Mouse (Mus musculus) limb, embryonic 10.5 days (tissue): ENCODE data around the gene Fam3c. TPM values are rescaled to one million over a fixed set of nuclear protein-coding genes. Genes with fewer than 3 reads are reported as not detected.

ENCODE experiments used
- DNase-seq: peaks from one replicate; pipeline ENCODE4 v3.0.0-alpha.2; 2017; ENCODE audit warnings: low spot score
- H3K27ac ChIP-seq: fragments of 300-500 bp; sonication (generic); 2 replicates; pipeline ENCODE4 v1.5.1; 2016; ENCODE audit warnings: mild to moderate bottlenecking
- H3K27me3 ChIP-seq: fragments of 300-500 bp; sonication (generic); 2 replicates; pipeline ENCODE4 v1.6.1; 2016; ENCODE audit warnings: low read depth, mild to moderate bottlenecking; ENCODE audit not compliant: poor library complexity, severe bottlenecking
- H3K36me3 ChIP-seq: fragments of 300-500 bp; sonication (generic); 2 replicates; pipeline ENCODE4 v1.6.1; 2016; ENCODE audit warnings: mild to moderate bottlenecking, moderate library complexity
- H3K4me1 ChIP-seq: fragments of 300-500 bp; sonication (generic); 2 replicates; pipeline ENCODE4 v1.6.1; 2016
- H3K4me3 ChIP-seq: fragments of 300-500 bp; sonication (generic); 2 replicates; pipeline ENCODE4 v1.5.1; 2016; ENCODE audit warnings: mild to moderate bottlenecking, moderate library complexity
- H3K9me3 ChIP-seq: fragments of 300-500 bp; sonication (generic); replicated peaks from 2 replicates; pipeline ENCODE4 v1.6.1; 2016; ENCODE audit warnings: mild to moderate bottlenecking
- WGBS: fragments of 180-500 bp; shearing (Covaris S2); methylation state at CpG from one replicate; pipeline ENCODE4 v1.1.7; 2016; 5-methylcytosine and 5-hydroxymethylcytosine counted together
- polyA plus RNA-seq: library from polyadenylated mRNA; unstranded; fragments of >200 nt; fragmentation: Nextera tagmentation; extraction: Ambion mirVana; gene quantifications from 2 replicates; pipeline ENCODE4 v1.2.1, GENCODE M21; 2016

The Fam3c gene
- polyA plus RNA-seq, 1 experiment from 2014 or later = 28.8 TPM

DNA sequence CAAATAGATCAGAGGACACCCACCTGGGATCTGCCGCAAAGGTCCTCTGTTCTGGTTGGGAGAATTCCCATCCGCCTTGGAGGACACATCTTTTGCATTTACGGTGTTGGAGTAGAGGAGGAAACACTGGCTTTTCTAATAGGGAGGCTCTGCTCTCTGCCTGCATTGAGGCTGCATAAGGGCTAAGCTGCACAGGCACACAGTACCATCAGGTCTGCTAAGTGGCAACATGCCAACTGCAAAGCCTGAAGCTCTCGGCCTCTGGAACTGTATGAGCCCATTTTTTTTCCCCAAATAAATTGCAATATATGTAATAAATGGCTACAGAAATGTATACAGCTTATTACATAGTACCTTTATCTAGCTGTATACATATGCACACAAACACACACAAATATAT is 7.9 kb downstream of the Fam3c start:
- Histone ChIP-seq H3K36me3 (no peaks in the 10 kb centered on the region), H3K4me3 (no peak overlapping the region), H3K9me3 (no peaks in the 10 kb centered on the region), H3K4me1 (peaks cover 16% of the 10 kb centered on the region), H3K27ac (no peak overlapping the region), H3K27me3 (no peaks in the 10 kb centered on the region)
- DNase-seq = no peak
- 88% methylated on average over 4 of the region's 4 CpGs for WGBS

DNA sequence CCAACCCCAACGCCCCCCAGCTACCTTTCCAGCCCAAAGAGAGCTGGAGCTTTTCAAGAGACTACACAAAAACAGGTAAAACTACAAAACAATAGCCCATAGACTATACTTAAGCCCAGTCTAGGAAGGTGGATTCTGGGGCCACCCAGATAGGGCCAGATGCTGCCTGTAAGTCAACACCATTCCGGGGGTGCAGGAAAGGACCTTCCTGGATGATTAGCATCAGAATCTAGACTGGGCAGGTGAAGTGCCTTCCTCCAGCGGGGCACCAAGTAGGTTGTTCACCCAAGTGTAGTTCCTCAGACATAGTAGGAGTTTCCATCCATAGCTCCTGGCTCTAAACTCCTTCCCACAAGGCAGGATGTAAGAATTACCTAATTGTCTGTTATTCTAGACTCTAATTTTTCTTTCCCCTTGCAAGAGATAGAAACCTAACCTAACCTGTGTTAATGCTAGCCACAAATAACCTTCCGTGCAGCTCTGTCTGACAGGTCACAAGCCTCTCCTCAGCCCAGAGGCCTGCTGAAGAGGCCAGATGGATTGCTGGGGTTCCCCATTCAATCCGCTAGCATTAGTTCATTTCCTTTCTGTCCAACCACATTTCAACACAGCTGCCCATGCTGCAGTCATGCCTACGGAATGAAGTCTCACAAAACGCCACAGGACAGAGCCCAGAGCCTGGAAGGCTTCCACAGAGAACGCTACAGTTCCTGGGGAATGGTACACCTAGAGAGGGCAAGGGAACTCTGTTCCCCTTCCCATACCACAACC is 8.7 kb downstream of the Fam3c start:
- peaks cover 16% of the 10 kb centered on the region for H3K4me1 ChIP-seq
- H3K4me3 ChIP-seq = no peak overlapping the region
- no peak overlapping the region for H3K27ac ChIP-seq
- 77% methylated on average over 8 of the region's 8 CpGs for WGBS
- DNase-seq = no peak
- no peaks in the 10 kb centered on the region for H3K9me3 ChIP-seq
- no peaks in the 10 kb centered on the region for H3K27me3 ChIP-seq
- no peaks in the 10 kb centered on the region for H3K36me3 ChIP-seq

DNA sequence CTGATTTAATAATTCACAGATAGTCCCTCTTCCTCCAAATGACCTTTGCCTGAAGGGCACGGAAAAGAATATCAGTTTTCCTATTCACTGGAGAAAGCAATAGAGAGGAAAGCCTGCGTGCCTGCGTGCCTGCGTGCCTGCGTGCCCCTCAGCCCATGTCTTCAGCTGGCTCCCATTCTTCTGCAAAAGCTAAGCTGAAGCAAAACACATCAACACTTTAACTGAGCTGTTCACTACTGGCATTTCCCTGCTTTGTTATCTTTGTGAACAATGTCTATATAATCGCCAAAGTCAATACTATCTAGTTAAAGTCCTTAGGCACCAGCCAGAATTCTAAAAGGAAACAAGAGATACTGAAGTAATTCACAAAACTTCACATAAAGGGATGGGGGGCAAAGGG is 11.6 kb downstream of the Fam3c start:
- 83% methylated on average over 6 of the region's 6 CpGs for WGBS
- no peak for DNase-seq
- H3K4me3 ChIP-seq = no peak overlapping the region
- no peaks in the 10 kb centered on the region for H3K27me3 ChIP-seq
- no peak overlapping the region for H3K27ac ChIP-seq
- H3K4me1 ChIP-seq = peaks cover 16% of the 10 kb centered on the region
- peaks cover 13% of the 10 kb centered on the region; the same call in 1 of the 2 replicates for H3K36me3 ChIP-seq
- H3K9me3 ChIP-seq = no peaks in the 10 kb centered on the region

DNA sequence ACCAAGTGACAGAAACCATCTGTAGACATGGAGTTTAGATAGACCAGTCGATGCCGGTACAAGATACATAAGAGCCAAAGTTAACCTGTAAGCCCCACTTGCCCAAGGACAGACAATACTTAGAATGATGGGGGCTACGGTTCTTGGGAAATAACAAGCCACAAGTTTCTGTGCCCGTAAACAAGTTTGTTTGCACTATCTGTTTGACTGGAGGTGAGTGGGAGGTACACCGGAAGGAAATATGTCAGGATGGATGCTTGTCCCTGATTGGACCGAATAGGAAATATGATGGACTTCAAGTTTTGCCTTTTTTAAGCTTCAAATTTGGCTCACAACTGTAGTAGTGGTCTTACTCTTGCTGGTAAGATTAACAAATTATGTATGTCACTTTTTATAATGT is 12.3 kb downstream of the Fam3c start:
- DNase-seq = no peak
- H3K27ac ChIP-seq = no peak overlapping the region
- WGBS = 93% methylated on average over 6 of the region's 6 CpGs
- peaks cover 16% of the 10 kb centered on the region for H3K4me1 ChIP-seq
- no peaks in the 10 kb centered on the region for H3K27me3 ChIP-seq
- peaks cover 19% of the 10 kb centered on the region for H3K36me3 ChIP-seq
- no peaks in the 10 kb centered on the region for H3K9me3 ChIP-seq
- H3K4me3 ChIP-seq = no peak overlapping the region

DNA sequence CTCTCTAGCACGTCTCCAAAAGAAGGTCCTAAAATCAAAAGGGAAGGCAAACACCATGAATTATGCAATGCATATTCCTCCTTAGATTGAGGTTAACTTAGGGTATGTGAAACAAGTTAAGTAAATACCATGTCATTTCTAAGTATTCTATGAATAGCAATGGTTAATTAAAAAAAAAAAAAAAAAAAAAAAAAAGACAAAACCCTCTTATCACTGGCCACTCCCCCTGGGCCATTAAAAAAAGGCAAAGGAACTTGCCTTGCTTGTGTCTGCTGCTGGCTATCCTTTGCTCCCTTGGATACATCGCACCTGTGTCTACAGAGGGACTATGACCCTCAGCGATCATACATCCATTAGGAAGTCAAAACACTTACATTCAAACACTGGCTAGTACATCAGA is 12.8 kb downstream of the Fam3c start:
- Histone ChIP-seq H3K4me3 (no peak overlapping the region), H3K9me3 (no peaks in the 10 kb centered on the region), H3K4me1 (peaks cover 16% of the 10 kb centered on the region), H3K27me3 (no peaks in the 10 kb centered on the region), H3K27ac (no peak overlapping the region), H3K36me3 (peaks cover 22% of the 10 kb centered on the region)
- DNase-seq = no peak
- 97% methylated on average over 3 of the region's 3 CpGs for WGBS

DNA sequence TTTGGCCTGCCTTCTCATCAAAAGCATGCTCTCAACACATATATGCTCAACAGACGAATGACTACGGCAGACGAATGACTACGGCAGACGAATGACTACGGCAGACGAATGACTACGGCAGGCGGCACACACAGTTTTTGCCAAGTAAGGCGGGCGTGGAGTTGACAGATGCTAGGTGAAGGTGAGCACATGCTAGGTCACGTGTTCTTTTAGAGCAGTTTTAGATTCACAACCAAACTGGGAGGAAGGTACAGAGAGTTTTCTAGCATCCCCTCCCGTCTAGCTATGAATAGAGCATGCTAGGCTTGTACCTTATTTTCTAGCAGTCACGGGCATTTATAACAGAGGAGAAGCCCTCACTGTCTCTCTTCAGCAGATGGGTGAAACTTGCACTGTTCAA is 15.3 kb downstream of the Fam3c start:
- H3K27me3 ChIP-seq = no peaks in the 10 kb centered on the region
- H3K36me3 ChIP-seq = peaks cover 29% of the 10 kb centered on the region
- no peak overlapping the region for H3K27ac ChIP-seq
- no peaks in the 10 kb centered on the region for H3K4me1 ChIP-seq
- 93% methylated on average over 14 of the region's 14 CpGs for WGBS
- no peaks in the 10 kb centered on the region for H3K9me3 ChIP-seq
- DNase-seq = no peak
- H3K4me3 ChIP-seq = no peak overlapping the region

DNA sequence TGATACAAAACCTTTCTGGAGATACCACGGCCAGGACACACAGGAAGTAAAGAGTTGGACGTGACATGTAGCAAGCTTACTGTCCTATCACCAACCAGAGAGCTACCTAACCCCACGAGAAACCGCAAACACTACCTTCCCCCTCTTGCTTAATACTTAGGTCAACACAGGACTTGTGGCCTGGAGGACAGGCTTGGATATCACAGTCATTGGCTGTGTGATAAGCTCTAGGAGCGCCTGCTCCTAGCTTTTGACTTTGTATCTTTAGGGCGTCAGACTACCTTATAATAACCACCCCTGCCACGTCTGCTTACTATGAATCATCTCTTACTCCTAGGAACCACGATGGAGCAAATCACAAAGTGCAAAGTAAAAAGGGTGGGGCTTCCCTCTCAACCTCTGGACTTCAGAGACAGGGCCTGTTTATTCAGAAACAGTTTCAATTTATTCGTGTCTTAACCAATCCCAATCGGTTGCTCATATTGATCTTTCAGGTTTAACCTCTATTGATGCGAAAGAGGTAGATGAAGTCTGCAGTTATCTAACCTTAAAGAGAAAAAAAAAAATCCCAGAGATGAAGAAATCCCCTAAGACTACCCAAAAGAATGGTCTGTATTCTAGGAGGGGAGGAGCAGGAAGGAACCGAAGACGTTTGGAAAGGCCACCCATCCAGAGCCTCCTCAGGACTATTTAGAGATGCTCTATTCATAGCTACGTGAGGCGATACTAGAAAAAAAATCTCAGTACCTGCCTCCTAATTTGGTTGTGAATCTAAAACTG is 16.1 kb downstream of the Fam3c start:
- no peak for DNase-seq
- Histone ChIP-seq H3K36me3 (peaks cover 29% of the 10 kb centered on the region), H3K27me3 (no peaks in the 10 kb centered on the region), H3K9me3 (no peaks in the 10 kb centered on the region), H3K4me1 (no peaks in the 10 kb centered on the region), H3K4me3 (no peak overlapping the region), H3K27ac (no peak overlapping the region)
- 95% methylated on average over 15 of the region's 15 CpGs for WGBS

DNA sequence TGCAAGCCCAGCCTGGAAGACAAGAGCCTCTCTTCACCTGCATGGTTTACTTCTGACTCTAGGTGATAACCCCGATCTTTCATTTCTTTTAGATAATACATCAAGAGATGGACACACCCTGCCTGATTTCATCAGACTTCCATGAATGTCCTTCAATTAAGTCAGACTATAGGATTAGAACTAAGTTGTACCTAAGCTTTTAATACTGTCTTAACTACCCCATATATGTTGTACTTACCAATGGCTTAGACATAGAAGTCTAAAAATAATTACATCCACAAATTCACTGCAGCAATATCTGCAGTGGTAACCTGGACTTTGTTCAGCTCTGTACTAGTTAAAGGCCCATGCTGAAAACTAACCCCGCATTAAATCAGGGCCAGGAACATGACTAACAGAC is 23.5 kb downstream of the Fam3c start:
- no peaks in the 10 kb centered on the region for H3K9me3 ChIP-seq
- 0 out of 2 replicates have a peak, but pooled peaks cover 2% of the 10 kb centered on the region for H3K4me1 ChIP-seq
- H3K27me3 ChIP-seq = no peaks in the 10 kb centered on the region
- no peak overlapping the region for H3K27ac ChIP-seq
- H3K4me3 ChIP-seq = no peak overlapping the region
- whole genome bisulfite sequencing = 91% methylated on average over 2 of the region's 2 CpGs
- DNase-seq = no peak
- peaks cover 8% of the 10 kb centered on the region for H3K36me3 ChIP-seq

DNA sequence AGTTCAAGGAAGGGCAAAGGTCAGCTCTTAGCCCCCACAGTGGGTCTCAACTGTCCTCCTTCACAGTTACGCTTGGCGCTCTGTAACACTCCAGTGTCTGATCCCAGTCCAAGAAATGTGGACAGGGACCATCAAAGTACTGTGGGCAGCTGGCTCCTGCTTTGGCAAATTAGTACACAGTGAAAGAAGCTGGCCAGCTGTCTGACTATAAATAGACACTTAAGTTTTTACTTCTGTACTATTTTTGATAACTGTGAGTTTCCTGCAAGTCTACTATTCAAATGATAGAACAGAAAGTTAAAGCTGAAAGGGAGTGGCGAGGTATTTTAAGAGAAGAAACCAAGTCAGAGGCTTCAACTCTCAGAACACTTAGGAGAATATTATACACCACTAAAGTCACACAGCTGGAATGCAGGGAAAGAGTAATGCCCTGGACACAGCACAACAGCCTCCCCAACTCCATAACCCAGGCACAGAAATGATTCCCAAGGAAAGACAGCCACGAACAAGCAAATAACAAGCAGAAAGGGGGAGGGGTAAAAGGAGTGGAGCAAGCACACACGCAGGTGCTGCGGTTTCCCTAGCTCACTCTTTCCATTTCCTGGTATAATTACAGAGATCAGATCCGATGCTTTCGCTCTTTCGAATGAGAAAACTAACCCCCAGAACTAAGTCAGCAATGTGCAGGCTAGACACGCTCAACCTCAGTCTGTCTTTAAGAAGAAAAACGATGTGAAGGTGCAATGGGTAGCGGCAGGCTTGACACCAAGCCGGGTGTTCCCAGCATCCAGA is 25.7 kb downstream of the Fam3c start:
- 88% methylated on average over 13 of the region's 13 CpGs for WGBS
- H3K9me3 ChIP-seq = no peaks in the 10 kb centered on the region
- 0 out of 2 replicates have a peak, but pooled peaks cover 2% of the 10 kb centered on the region for H3K4me1 ChIP-seq
- DNase-seq = no peak
- no peaks in the 10 kb centered on the region for H3K27me3 ChIP-seq
- H3K4me3 ChIP-seq = no peak overlapping the region
- no peak overlapping the region for H3K27ac ChIP-seq
- peaks cover 6% of the 10 kb centered on the region for H3K36me3 ChIP-seq

DNA sequence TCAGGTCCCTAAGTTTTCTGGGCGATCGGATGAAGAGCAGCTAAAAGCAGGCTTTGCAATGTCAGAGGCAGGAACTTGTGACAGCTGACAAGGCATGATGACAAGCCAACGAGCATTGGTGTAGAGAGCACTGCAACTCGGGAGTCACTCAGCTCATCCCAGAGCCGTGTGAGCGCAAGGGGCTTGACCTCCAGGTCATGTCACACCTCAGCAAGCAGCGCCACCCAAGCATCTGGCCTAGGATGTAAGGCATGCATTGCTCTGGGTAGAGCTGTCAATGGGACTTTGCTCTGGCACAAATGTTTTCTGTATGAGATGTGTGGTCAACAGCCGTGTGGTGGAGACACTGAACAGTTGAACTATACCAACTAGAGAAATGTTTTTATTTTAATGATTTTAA is 28.1 kb downstream of the Fam3c start:
- WGBS = 66% methylated on average over 8 of the region's 8 CpGs
- H3K4me1 ChIP-seq = 0 out of 2 replicates have a peak, but pooled peaks cover 2% of the 10 kb centered on the region
- H3K27ac ChIP-seq = no peak overlapping the region

DNA sequence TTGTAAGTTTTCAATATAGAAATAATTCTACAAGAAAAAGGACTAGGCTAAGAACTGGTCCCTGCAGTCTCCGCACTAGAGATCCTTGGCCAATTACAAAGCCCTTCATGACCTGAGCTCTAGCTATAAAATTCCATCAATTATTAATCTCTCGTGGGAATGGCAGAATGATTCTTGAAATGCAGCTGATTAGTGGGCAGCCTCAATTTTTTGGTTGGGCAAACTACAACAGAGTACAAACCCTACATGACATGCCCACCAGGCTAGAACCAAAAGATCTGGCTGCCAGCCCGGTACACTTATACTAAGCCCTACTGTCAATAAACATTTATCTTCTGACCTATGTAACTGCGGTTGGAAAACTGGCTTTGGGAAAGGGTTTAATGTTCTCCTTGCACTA is 29.0 kb downstream of the Fam3c start:
- H3K36me3 ChIP-seq = peaks cover 14% of the 10 kb centered on the region
- H3K4me3 ChIP-seq = no peak overlapping the region
- no peak for DNase-seq
- H3K27ac ChIP-seq = no peak overlapping the region
- no peaks in the 10 kb centered on the region for H3K27me3 ChIP-seq
- H3K4me1 ChIP-seq = 0 out of 2 replicates have a peak, but pooled peaks cover 2% of the 10 kb centered on the region
- no peaks in the 10 kb centered on the region for H3K9me3 ChIP-seq
- 89% methylated on average over 4 of the region's 4 CpGs for WGBS

More for the DNA sequence above, 28.1 kb downstream of the Fam3c start:
- H3K4me3 ChIP-seq = no peak overlapping the region
- no peaks in the 10 kb centered on the region for H3K27me3 ChIP-seq
- H3K9me3 ChIP-seq = no peaks in the 10 kb centered on the region
- peaks cover 14% of the 10 kb centered on the region for H3K36me3 ChIP-seq
- no peak for DNase-seq

DNA sequence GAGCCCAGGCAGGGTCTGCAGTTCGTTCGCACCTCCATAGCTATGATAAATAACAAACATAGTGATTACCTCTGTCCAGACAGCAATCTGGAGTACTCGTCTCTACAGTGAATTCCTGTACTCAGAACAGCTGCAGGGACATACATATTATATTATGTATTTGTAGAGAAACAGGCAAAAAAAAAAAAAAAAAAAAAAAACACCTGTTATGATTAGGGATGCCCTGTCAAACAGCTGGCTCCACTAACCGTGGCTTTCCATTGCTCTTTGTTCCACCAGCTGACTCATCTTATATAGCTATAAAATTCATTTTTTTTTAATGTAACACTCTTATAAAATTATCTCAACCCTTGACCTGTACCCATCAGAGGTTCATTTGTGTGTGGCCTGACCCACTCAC is 29.8 kb downstream of the Fam3c start:
- Histone ChIP-seq H3K27ac (no peak overlapping the region), H3K4me1 (0 out of 2 replicates have a peak, but pooled peaks cover 2% of the 10 kb centered on the region), H3K36me3 (peaks cover 17% of the 10 kb centered on the region), H3K27me3 (no peaks in the 10 kb centered on the region), H3K9me3 (no peaks in the 10 kb centered on the region), H3K4me3 (no peak overlapping the region)
- WGBS = 85% methylated on average over 4 of the region's 4 CpGs
- no peak for DNase-seq
